Mouse (Mus musculus) midbrain, embryonic 11.5 days (tissue): ENCODE data around the gene Insyn1. TPM values are rescaled to one million over a fixed set of nuclear protein-coding genes. Genes with fewer than 3 reads are reported as not detected.
A peak's percentile ranks its signal among the peaks of the same experiment; 100 is the strongest.

Experiments
- ATAC-seq: fragments of 200-750 bp; cut with Nextera tagmentation; 2 replicates; pipeline ENCODE4 v1.8.0; 2017; ENCODE audit warnings: moderate TSS enrichment, moderate library complexity; ENCODE audit not compliant: low FRiP score
- DNase-seq: peaks from one replicate; pipeline ENCODE4 v3.0.0; 2015; ENCODE audit warnings: low spot score; ENCODE audit errors: missing footprints
- H3K27ac ChIP-seq: fragments of 300-500 bp; sonication (generic); 2 replicates; pipeline ENCODE4 v1.5.1; 2014; ENCODE audit warnings: low read depth, low read length
- H3K27me3 ChIP-seq: fragments of 300-500 bp; sonication (generic); 2 replicates; pipeline ENCODE4 v1.6.1; 2014; ENCODE audit warnings: mild to moderate bottlenecking, low read length, moderate library complexity, mixed read lengths; ENCODE audit not compliant: control insufficient read depth, insufficient read depth
- H3K36me3 ChIP-seq: fragments of 300-500 bp; sonication (generic); 2 replicates; pipeline ENCODE4 v1.6.1; 2014; ENCODE audit warnings: mild to moderate bottlenecking, low read length, moderate library complexity, mixed read lengths; ENCODE audit not compliant: control insufficient read depth, insufficient read depth
- H3K4me1 ChIP-seq: fragments of 300-500 bp; sonication (generic); 2 replicates; pipeline ENCODE4 v1.6.1; 2014; ENCODE audit warnings: low read length; ENCODE audit not compliant: control insufficient read depth, insufficient read depth
- H3K4me2 ChIP-seq: fragments of 300-500 bp; sonication (generic); 2 replicates; pipeline ENCODE4 v1.6.1; 2014; ENCODE audit warnings: mild to moderate bottlenecking, moderate library complexity
- H3K4me3 ChIP-seq: fragments of 300-500 bp; sonication (generic); 2 replicates; pipeline ENCODE4 v1.5.1; 2014; ENCODE audit warnings: low read depth, low read length
- H3K9ac ChIP-seq: fragments of 300-500 bp; sonication (generic); 2 replicates; pipeline ENCODE4 v1.6.1; 2014; ENCODE audit warnings: low read length
- H3K9me3 ChIP-seq: fragments of 300-500 bp; sonication (generic); 2 replicates; pipeline ENCODE4 v1.6.1; 2016; ENCODE audit warnings: low read length; ENCODE audit not compliant: control insufficient read depth
- WGBS: fragments of 180-500 bp; shearing (Covaris S2); extraction: QIAGEN DNeasy Blood & Tissue Kit; methylation state at CpG from one replicate; pipeline ENCODE4 v1.1.7; 2014; 5-methylcytosine and 5-hydroxymethylcytosine counted together
- polyA plus RNA-seq: library from polyadenylated mRNA; unstranded; fragments of >200 nt; fragmentation: Nextera tagmentation; extraction: Ambion mirVana; gene quantifications from 2 replicates; pipeline ENCODE4 v1.2.1, GENCODE M21; 2014

Insyn1 gene
- polyA plus RNA-seq, 1 experiment from 2014 or later, result 1.8 TPM

DNA sequence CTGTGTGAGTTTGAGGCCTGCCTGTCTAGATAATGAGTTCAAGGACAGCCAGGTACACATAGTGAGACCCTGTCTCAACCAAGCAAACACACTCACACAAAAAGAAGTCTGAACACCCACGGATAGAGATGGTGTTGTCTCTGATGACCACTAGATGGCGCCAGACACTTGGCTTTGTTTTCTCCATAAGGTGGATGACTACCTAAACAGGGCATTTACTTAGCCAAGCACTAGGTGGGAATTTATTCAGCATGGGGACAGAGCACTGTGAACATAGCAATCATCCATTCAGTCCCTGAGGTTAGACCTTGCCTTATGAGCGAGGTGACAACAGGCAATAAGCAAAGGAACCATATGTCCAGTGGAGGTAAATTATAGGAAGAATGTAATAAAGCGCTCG, 51.5 kb downstream of the Insyn1 start:
- Histone ChIP-seq H3K9me3 (no peaks in the 10 kb centered on the region; the same call in 1 of the 2 replicates), H3K4me3 (no peak overlapping the region), H3K4me2 (no peak overlapping the region), H3K4me1 (no peaks in the 10 kb centered on the region), H3K9ac (no peak overlapping the region), H3K36me3 (no peaks in the 10 kb centered on the region), H3K27me3 (no peaks in the 10 kb centered on the region), H3K27ac (no peak overlapping the region)
- ATAC-seq, result no peak
- DNase-seq, result peak; percentile 90
- 48% methylated on average over 5 of the region's 5 CpGs for WGBS

- H3K36me3 ChIP-seq, result no peaks in the 10 kb centered on the region
- H3K9me3 ChIP-seq, result no peaks in the 10 kb centered on the region; the same call in 1 of the 2 replicates
- H3K27me3 ChIP-seq, result no peaks in the 10 kb centered on the region
- no peak overlapping the region for H3K4me3 ChIP-seq
- no peaks in the 10 kb centered on the region for H3K4me1 ChIP-seq
- ATAC-seq (no peak), DNase-seq (no peak)
- H3K4me2 ChIP-seq, result no peak overlapping the region
- 80% methylated on average over 6 of the region's 6 CpGs for WGBS
- no peak overlapping the region for H3K27ac ChIP-seq
- H3K9ac ChIP-seq, result no peak overlapping the region
Measured at GRCm38 (mm10) chr9:58541895-58542338, 53.5 kb downstream of the Insyn1 start.

DNA sequence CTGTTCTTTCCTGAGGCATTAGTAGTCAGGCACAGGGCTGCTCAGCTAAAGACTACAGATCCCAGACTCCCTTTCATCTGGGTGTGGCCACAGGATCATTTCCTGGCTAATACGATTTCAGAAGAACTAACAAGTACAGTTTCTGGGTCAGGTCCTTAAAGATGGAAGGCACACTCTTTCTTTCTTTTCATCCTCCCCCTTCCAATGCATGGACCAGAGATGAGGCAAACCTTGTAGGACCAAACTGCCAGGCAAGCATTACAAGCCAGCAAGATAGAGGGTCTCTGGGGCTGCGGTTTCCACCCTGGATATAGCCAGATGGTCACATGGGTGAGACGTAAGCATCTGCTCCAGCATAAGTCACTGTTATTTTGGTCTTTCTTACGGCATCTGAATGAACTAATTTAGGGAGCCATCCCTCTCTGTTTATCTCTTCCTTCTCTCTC, 56.5 kb downstream of the Insyn1 start:
- H3K27me3 ChIP-seq, result no peaks in the 10 kb centered on the region
- no peak overlapping the region for H3K4me3 ChIP-seq
- peak; percentile 47 for DNase-seq
- H3K36me3 ChIP-seq, result no peaks in the 10 kb centered on the region
- H3K27ac ChIP-seq, result no peak overlapping the region
- no peaks in the 10 kb centered on the region for H3K9me3 ChIP-seq
- no peak overlapping the region for H3K4me2 ChIP-seq
- no peak overlapping the region for H3K9ac ChIP-seq
- WGBS, result 83% methylated on average over 4 of the region's 4 CpGs
- ATAC-seq, result no peak
- no peaks in the 10 kb centered on the region for H3K4me1 ChIP-seq

GRCm38 (mm10) chr9:58545428-58545827, 57.0 kb downstream of the Insyn1 start:
- Histone ChIP-seq H3K4me3 (no peak overlapping the region), H3K27ac (no peak overlapping the region), H3K9me3 (no peaks in the 10 kb centered on the region), H3K9ac (no peak overlapping the region), H3K36me3 (no peaks in the 10 kb centered on the region), H3K4me1 (no peaks in the 10 kb centered on the region), H3K27me3 (no peaks in the 10 kb centered on the region), H3K4me2 (no peak overlapping the region)
- 77% methylated on average over 6 of the region's 6 CpGs for WGBS
- DNase-seq (peak; percentile 31), ATAC-seq (no peak)

GRCm38 (mm10) chr9:58546630-58547360, 58.4 kb downstream of the Insyn1 start:
- WGBS, result 79% methylated on average over 11 of the region's 11 CpGs
- no peak for ATAC-seq
- Histone ChIP-seq H3K4me1 (no peaks in the 10 kb centered on the region), H3K4me2 (no peak overlapping the region), H3K27ac (no peak overlapping the region), H3K9ac (no peak overlapping the region), H3K27me3 (no peaks in the 10 kb centered on the region), H3K36me3 (no peaks in the 10 kb centered on the region), H3K4me3 (no peak overlapping the region), H3K9me3 (no peaks in the 10 kb centered on the region)
- peak; percentile 66 for DNase-seq

GRCm38 (mm10) chr9:58548897-58549296, 60.5 kb downstream of the Insyn1 start:
- H3K36me3 ChIP-seq, result no peaks in the 10 kb centered on the region
- H3K27me3 ChIP-seq, result no peaks in the 10 kb centered on the region
- no peak overlapping the region for H3K27ac ChIP-seq
- no peak overlapping the region for H3K9ac ChIP-seq
- H3K4me2 ChIP-seq, result no peak overlapping the region
- ATAC-seq, result no peak
- H3K4me3 ChIP-seq, result no peak overlapping the region
- H3K4me1 ChIP-seq, result peaks cover 4% of the 10 kb centered on the region; the same call in 1 of the 2 replicates
- no peaks in the 10 kb centered on the region for H3K9me3 ChIP-seq
- WGBS, result 43% methylated on average over 4 of the region's 4 CpGs
- peak; percentile 14 for DNase-seq

Other genes starting within 250 kb of the Insyn1 start
- gene Pml, start 238.8 kb upstream of the Insyn1 start, polyA plus RNA-seq, result 8.7 and 10.1 TPM in 2 replicates
- 27.6 and 29.7 TPM in 2 replicates for gene Stoml1, start 235.4 kb upstream of the Insyn1 start, polyA plus RNA-seq
- 9.9 TPM in 2 replicates for gene Loxl1, start 175.4 kb upstream of the Insyn1 start, polyA plus RNA-seq
- gene Tbc1d21, start 118.1 kb upstream of the Insyn1 start, polyA plus RNA-seq, result not detected in 2 replicates
- 22.5 and 23.8 TPM in 2 replicates for gene Cd276, start 66.8 kb downstream of the Insyn1 start, polyA plus RNA-seq
- 60.7 and 66.1 TPM in 2 replicates for gene Nptn, start 93.6 kb downstream of the Insyn1 start, polyA plus RNA-seq